Mouse (Mus musculus) C2C12 (cell line): ENCODE measurements around the gene Snx4.

ENCODE experiments used
- CEBPB ChIP-seq: IDR thresholded peaks from one replicate; pipeline ENCODE4 v1.6.1; 2011; ENCODE audit warnings: low read depth, mild to moderate bottlenecking, control low read depth, moderate library complexity
- CTCF ChIP-seq: IDR thresholded peaks from one replicate; pipeline ENCODE4 v1.5.1; 2011; ENCODE audit not compliant: control insufficient read depth, insufficient read depth, insufficient read length
- MYOD1 ChIP-seq: IDR thresholded peaks from one replicate; pipeline ENCODE4 v1.6.1; 2011; ENCODE audit warnings: low read depth; ENCODE audit not compliant: control insufficient read depth, insufficient read length
- MYOG ChIP-seq: IDR thresholded peaks from one replicate; pipeline ENCODE4 v1.6.1; 2011; ENCODE audit not compliant: control insufficient read depth, insufficient read length; ENCODE audit errors: extremely low read depth
- USF1 ChIP-seq: IDR thresholded peaks from one replicate; pipeline ENCODE4 v1.6.1; 2011; ENCODE audit warnings: low read depth, mild to moderate bottlenecking, control low read depth, moderate library complexity

DNA sequence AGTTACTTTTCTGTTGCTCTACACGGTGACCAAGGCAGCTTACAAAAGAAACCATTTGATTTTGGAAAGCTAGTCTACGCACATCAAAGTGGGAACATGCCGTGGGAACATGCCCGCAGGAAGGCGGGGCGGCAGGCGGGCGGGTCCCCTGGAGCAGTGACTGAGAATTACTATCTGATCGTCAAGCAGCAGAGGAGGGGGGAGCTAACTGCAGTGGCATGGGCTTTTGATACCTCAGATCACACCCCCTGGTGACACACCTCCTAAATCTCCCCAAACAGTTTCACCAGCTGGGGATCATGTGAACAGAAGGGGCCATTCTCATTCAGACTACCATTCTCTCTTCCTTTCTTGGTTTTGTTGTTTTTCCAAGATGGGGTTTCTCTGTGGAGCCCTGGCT lies 37.3 kb downstream of the Snx4 start:
- TF ChIP-seq CTCF (no peak), USF1 (no peak), MYOD1 (no peak), MYOG (no peak), CEBPB (no peak)
